Mouse (Mus musculus): ENCODE data around the gene Clns1a. TPM values are rescaled to one million over a fixed set of nuclear protein-coding genes. Genes with fewer than 3 reads are reported as not detected.

Gene Clns1a
- polyA plus RNA-seq, 1 experiment, result 28.2 TPM

DNA sequence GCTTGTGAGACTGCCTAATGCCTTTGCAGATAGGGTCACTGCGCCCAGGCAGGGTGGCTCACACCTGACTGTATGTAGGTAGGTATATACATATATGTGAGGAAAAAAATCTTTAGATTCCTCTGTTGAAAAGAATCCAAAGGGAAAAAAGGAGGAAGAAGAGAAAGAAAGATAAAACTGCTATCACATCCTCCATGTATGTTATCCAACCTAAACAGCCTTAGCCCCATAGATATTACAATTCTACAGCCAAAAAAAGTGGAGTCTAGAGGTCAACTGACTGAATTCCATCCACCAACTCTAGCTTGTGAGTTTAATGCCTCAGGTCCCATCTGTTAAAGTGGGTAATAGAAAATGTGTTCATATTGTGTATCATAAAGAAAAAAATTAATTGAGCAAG lies 993 bp upstream of the Clns1a start:
- Histone ChIP-seq H3K36me3 (ENCODE audit: control insufficient read depth, insufficient read depth, low read length) (no peaks in the 10 kb centered on the region; the same call in 1 of the 2 replicates), H3K4me3 (ENCODE audit: control insufficient read depth, low read depth, low read length) (peak overlapping the region; percentile 30; the same call in 1 of the 2 replicates), H3K27ac (ENCODE audit: control insufficient read depth, insufficient read depth, low read depth, low read length) (no peak overlapping the region)

DNA sequence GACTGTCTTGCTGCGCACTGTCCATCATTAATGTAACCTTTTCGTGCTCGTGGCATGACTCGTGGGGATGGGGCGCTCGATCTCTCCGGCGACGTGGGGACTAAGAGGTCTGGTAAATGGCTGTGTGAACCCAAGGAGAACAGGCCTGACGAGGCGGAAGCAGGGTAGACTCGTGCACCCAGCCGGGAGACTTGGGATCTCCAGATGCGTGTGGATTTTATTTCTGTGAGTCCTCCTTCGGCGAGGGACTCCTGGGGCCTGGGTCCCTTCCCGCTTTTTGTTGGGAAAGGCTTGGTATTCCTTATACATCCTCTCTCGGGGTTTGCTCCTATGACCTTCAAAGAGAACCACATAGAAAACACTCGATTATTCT lies 315 bp upstream of the Clns1a start:
- peak overlapping the region; percentile 93 for H3K4me3 ChIP-seq (ENCODE audit: control insufficient read depth, low read depth, low read length)
- peak overlapping the region; percentile 46 for H3K27ac ChIP-seq (ENCODE audit: control insufficient read depth, insufficient read depth, low read depth, low read length)
- peaks cover 3% of the 10 kb centered on the region for H3K4me1 ChIP-seq (ENCODE audit: control insufficient read depth, insufficient read depth, low read length)
- no peak for TF ChIP-seq POLR2A (IDR thresholded peaks at IDR 0.05; ENCODE audit: control insufficient read depth, low read depth, low read length)
- no peak for TF ChIP-seq CTCF (IDR thresholded peaks at IDR 0.05; ENCODE audit: control insufficient read depth, insufficient read depth, insufficient replicate concordance, low read depth, low read length)
- H3K27me3 ChIP-seq (ENCODE audit: control insufficient read depth, insufficient read depth, low read length), result no peaks in the 10 kb centered on the region
- no peaks in the 10 kb centered on the region; the same call in 1 of the 2 replicates for H3K36me3 ChIP-seq (ENCODE audit: control insufficient read depth, insufficient read depth, low read length)

More for the DNA sequence above, 993 bp upstream of the Clns1a start:
- peaks cover 3% of the 10 kb centered on the region for H3K4me1 ChIP-seq (ENCODE audit: control insufficient read depth, insufficient read depth, low read length)
- TF ChIP-seq POLR2A (IDR thresholded peaks at IDR 0.05; ENCODE audit: control insufficient read depth, low read depth, low read length) (no peak), CTCF (IDR thresholded peaks at IDR 0.05; ENCODE audit: control insufficient read depth, insufficient read depth, insufficient replicate concordance, low read depth, low read length) (no peak)
- no peaks in the 10 kb centered on the region for H3K27me3 ChIP-seq (ENCODE audit: control insufficient read depth, insufficient read depth, low read length)

DNA sequence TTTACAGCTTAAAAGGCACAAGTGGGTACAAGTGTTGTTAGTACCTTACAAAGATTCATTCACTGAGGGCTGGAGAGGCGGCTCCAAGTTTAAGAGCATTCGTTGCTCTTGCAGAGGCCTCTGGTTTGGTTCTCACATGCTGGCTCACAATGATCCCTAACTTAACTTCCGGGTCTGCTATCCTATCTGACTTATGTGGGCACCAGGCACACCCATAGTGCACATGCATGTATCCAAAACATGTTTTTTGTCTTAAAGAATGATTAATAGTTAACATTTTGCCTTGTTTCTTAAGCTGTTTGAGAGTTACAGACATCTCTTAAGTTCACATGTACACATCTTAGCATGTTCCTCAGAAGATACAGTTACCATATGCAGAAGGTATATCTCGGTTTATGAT lies 3.7 kb downstream of the Clns1a start:
- no peaks in the 10 kb centered on the region for H3K36me3 ChIP-seq (ENCODE audit: control insufficient read depth, insufficient read depth, low read length)
- no peaks in the 10 kb centered on the region for H3K27me3 ChIP-seq (ENCODE audit: control insufficient read depth, insufficient read depth, low read length)
- no peak overlapping the region for H3K27ac ChIP-seq (ENCODE audit: control insufficient read depth, insufficient read depth, low read depth, low read length)
- no peak overlapping the region for H3K4me3 ChIP-seq (ENCODE audit: control insufficient read depth, low read depth, low read length)
- peaks cover 3% of the 10 kb centered on the region for H3K4me1 ChIP-seq (ENCODE audit: control insufficient read depth, insufficient read depth, low read length)
- TF ChIP-seq POLR2A (IDR thresholded peaks at IDR 0.05; ENCODE audit: control insufficient read depth, low read depth, low read length), result no peak
- no peak for TF ChIP-seq CTCF (IDR thresholded peaks at IDR 0.05; ENCODE audit: control insufficient read depth, insufficient read depth, insufficient replicate concordance, low read depth, low read length)

DNA sequence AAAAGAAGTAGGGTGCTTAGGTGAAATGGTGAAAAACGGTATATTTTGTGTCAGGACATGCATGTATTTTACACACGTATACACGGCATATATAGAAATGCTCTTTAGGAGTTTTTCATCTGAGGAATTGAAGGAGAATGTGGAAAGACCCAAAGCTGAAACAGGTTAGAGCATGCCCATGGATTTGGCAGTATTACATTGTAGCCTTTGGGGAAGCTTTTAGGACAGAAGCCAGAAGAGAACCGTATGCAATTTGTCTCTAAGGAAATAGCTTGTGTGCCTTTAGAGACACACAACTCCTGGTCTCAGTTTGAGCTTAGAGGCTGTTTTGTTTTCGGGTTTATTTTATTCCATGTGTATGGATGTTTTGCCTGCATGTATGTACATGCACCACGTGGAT lies 4.7 kb downstream of the Clns1a start:
- Histone ChIP-seq H3K36me3 (ENCODE audit: control insufficient read depth, insufficient read depth, low read length) (no peaks in the 10 kb centered on the region; the same call in 1 of the 2 replicates), H3K27me3 (ENCODE audit: control insufficient read depth, insufficient read depth, low read length) (no peaks in the 10 kb centered on the region), H3K27ac (ENCODE audit: control insufficient read depth, insufficient read depth, low read depth, low read length) (no peak overlapping the region), H3K4me1 (ENCODE audit: control insufficient read depth, insufficient read depth, low read length) (peaks cover under 1% of the 10 kb centered on the region), H3K4me3 (ENCODE audit: control insufficient read depth, low read depth, low read length) (no peak overlapping the region)
- TF ChIP-seq POLR2A (IDR thresholded peaks at IDR 0.05; ENCODE audit: control insufficient read depth, low read depth, low read length) (no peak), CTCF (IDR thresholded peaks at IDR 0.05; ENCODE audit: control insufficient read depth, insufficient read depth, insufficient replicate concordance, low read depth, low read length) (no peak)

DNA sequence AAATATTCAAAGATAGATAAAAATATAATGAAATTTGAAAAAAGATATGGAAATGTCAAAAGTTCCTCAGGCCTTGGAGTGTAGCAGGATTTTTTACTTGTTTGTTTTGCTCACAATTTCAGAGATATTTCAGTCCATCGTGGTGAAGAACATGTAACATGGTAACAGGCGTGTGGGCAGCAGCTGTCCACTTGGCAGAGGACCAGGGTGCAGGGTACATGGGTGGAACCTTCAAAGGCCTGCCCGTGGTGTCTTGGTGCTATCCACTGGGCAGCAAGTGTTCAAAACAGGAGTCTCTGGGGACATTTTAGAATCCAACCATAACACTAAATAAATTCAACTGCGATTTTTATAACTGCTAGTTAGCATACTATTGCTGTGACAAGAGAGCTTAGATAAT lies 10.7 kb downstream of the Clns1a start:
- Histone ChIP-seq H3K4me1 (ENCODE audit: control insufficient read depth, insufficient read depth, low read length) (no peaks in the 10 kb centered on the region), H3K36me3 (ENCODE audit: control insufficient read depth, insufficient read depth, low read length) (no peaks in the 10 kb centered on the region; the same call in none of the 2 replicates), H3K27me3 (ENCODE audit: control insufficient read depth, insufficient read depth, low read length) (no peaks in the 10 kb centered on the region), H3K27ac (ENCODE audit: control insufficient read depth, insufficient read depth, low read depth, low read length) (no peak overlapping the region), H3K4me3 (ENCODE audit: control insufficient read depth, low read depth, low read length) (no peak overlapping the region)
- no peak for TF ChIP-seq CTCF (IDR thresholded peaks at IDR 0.05; ENCODE audit: control insufficient read depth, insufficient read depth, insufficient replicate concordance, low read depth, low read length)
- TF ChIP-seq POLR2A (IDR thresholded peaks at IDR 0.05; ENCODE audit: control insufficient read depth, low read depth, low read length), result no peak

DNA sequence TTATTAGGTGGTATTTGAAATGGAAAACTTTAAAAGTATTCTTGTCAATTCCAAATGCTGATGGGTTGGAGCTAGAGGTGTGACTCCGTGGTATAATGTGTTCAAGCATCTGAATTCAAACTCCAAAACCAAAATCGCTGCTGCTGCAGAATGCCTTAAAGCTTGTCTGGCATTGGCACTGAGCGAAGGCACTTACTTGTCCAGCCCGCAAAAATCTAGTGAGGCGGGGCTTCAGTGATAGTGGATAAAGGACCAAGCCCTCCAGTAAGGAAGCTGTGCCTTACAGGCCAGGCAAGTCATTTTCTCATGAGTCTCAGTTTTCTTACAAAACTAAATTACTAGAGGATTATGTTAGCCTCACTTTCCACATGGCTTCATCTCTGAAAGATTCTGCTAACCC lies 11.4 kb downstream of the Clns1a start:
- Histone ChIP-seq H3K27me3 (ENCODE audit: control insufficient read depth, insufficient read depth, low read length) (no peaks in the 10 kb centered on the region), H3K4me1 (ENCODE audit: control insufficient read depth, insufficient read depth, low read length) (no peaks in the 10 kb centered on the region), H3K27ac (ENCODE audit: control insufficient read depth, insufficient read depth, low read depth, low read length) (no peak overlapping the region), H3K36me3 (ENCODE audit: control insufficient read depth, insufficient read depth, low read length) (no peaks in the 10 kb centered on the region; the same call in none of the 2 replicates), H3K4me3 (ENCODE audit: control insufficient read depth, low read depth, low read length) (no peak overlapping the region)
- TF ChIP-seq POLR2A (IDR thresholded peaks at IDR 0.05; ENCODE audit: control insufficient read depth, low read depth, low read length) (no peak), CTCF (IDR thresholded peaks at IDR 0.05; ENCODE audit: control insufficient read depth, insufficient read depth, insufficient replicate concordance, low read depth, low read length) (no peak)

DNA sequence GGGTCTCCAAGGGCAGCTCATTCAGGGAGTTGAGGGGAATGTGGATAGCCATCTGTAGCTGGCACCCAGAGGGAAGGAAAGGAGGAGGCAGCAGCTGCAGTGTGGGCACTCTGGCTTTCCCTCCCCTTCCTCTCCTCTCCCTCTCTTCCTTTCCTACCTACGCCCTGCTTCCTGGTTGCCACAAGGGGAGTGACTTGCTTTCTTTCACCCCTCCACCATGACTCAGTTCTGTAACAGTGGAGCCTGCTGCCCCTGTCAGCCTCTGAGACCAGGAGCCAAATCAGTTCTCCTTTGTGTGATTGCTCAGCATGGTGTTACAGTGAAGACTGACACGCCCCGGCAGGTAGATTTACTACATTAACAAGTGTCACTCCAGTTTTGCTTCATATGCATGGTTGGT lies 12.8 kb downstream of the Clns1a start:
- H3K4me3 ChIP-seq (ENCODE audit: control insufficient read depth, low read depth, low read length), result no peak overlapping the region
- TF ChIP-seq POLR2A (IDR thresholded peaks at IDR 0.05; ENCODE audit: control insufficient read depth, low read depth, low read length), result no peak
- TF ChIP-seq CTCF (IDR thresholded peaks at IDR 0.05; ENCODE audit: control insufficient read depth, insufficient read depth, insufficient replicate concordance, low read depth, low read length), result no peak
- no peaks in the 10 kb centered on the region; the same call in none of the 2 replicates for H3K36me3 ChIP-seq (ENCODE audit: control insufficient read depth, insufficient read depth, low read length)
- H3K4me1 ChIP-seq (ENCODE audit: control insufficient read depth, insufficient read depth, low read length), result no peaks in the 10 kb centered on the region
- H3K27ac ChIP-seq (ENCODE audit: control insufficient read depth, insufficient read depth, low read depth, low read length), result no peak overlapping the region
- H3K27me3 ChIP-seq (ENCODE audit: control insufficient read depth, insufficient read depth, low read length), result no peaks in the 10 kb centered on the region

DNA sequence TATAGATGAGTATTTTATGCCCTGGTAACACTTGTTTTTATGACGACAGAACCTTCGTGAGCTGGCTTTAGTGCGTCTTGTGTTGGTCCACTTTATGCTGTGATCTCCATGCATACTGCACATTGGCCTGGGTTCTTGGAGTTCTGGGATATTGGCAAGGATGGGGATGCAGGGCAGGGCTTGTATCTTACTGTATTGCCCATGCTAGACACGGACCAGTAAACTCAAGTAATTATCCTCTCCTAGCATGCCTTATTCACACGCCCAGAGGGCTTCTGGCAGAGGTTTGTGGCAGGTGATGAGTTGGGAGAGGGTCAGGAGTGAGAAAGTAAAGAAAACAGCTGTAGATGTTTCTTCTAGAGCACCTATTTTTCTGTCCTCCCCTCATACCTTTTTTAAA lies 18.2 kb downstream of the Clns1a start:
- Histone ChIP-seq H3K27me3 (ENCODE audit: control insufficient read depth, insufficient read depth, low read length) (no peaks in the 10 kb centered on the region), H3K4me3 (ENCODE audit: control insufficient read depth, low read depth, low read length) (no peak overlapping the region), H3K27ac (ENCODE audit: control insufficient read depth, insufficient read depth, low read depth, low read length) (no peak overlapping the region), H3K4me1 (ENCODE audit: control insufficient read depth, insufficient read depth, low read length) (no peaks in the 10 kb centered on the region), H3K36me3 (ENCODE audit: control insufficient read depth, insufficient read depth, low read length) (no peaks in the 10 kb centered on the region; the same call in 1 of the 2 replicates)
- TF ChIP-seq POLR2A (IDR thresholded peaks at IDR 0.05; ENCODE audit: control insufficient read depth, low read depth, low read length), result no peak
- TF ChIP-seq CTCF (IDR thresholded peaks at IDR 0.05; ENCODE audit: control insufficient read depth, insufficient read depth, insufficient replicate concordance, low read depth, low read length), result no peak
